Mouse (Mus musculus) heart, adult 11 months (tissue): Measurements from ENCODE around the gene Bhmt.

Experiments used
- DNase-seq: peaks from one replicate; pipeline ENCODE4 v3.0.0; 2022

The Bhmt gene

GRCm38 (mm10) chr13:93607701-93608100 lies 30.1 kb downstream of the Bhmt start:
- DNase-seq = no peak

GRCm38 (mm10) chr13:93606868-93607578 lies 30.7 kb downstream of the Bhmt start:
- peak; percentile 73 for DNase-seq

GRCm38 (mm10) chr13:93604698-93605097 lies 33.1 kb downstream of the Bhmt start:
- DNase-seq = peak; percentile 40

GRCm38 (mm10) chr13:93601527-93601926 lies 36.2 kb downstream of the Bhmt start:
- DNase-seq = no peak

GRCm38 (mm10) chr13:93593040-93593699 lies 44.6 kb downstream of the Bhmt start:
- no peak for DNase-seq

DNA sequence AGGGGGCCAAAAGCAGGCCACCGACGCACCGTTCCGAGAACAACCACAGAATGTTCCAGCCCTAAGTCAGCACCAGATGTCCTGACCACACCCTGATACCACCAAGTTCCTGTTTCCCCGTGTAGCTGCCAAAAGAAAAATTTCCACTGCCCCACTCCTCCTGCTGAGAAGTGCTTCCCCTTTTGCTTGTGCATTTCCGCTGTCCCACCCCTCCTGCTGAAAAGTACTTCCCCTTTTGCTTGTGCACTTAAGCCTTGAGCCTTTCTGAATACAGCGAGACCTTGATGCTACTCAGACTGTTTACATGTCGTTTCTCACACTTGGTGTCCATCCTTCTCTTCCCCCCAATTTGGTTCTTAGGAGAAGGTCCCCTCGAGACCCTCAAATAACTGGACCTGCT lies 55.2 kb downstream of the Bhmt start:
- peak; percentile 34 for DNase-seq

- DNase-seq = peak; percentile 71
Measured at GRCm38 (mm10) chr13:93580431-93580830, 57.3 kb downstream of the Bhmt start.

GRCm38 (mm10) chr13:93569676-93570075 lies 68.1 kb downstream of the Bhmt start:
- no peak for DNase-seq
